Mouse (Mus musculus) 3T3-L1 (cell line): ENCODE data around the gene Trim61.

Experiments used
- DNase-seq: peaks from one replicate; pipeline ENCODE4 v3.0.0-alpha.2; 2015; ENCODE audit warnings: low read depth, low spot score

Trim61 gene

DNA sequence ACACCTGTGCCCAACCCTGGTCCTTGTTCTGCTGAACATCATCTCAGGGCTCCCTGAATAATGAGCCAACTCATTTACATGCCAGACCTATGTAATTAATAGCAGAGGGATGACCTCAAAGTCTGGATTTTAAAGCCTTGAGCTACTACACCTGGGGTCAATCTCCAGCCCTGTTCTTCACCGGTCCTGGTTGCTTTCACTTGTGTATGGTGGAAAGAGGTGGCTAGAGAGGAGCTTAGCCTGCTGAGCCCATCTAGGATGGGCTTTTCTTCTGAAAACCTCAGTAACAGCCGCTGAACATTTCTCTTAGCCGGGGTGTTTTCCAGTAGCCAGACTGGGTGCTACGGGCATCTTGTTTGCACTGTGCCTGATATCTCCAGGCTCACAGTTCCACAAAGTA lies 30.6 kb downstream of the Trim61 start, which contains the start of gene Trim75:
Gene Trim75, minus strand, starts transcription at position 101 of the 400 bp plus-strand sequence.
- no peak for DNase-seq

DNA sequence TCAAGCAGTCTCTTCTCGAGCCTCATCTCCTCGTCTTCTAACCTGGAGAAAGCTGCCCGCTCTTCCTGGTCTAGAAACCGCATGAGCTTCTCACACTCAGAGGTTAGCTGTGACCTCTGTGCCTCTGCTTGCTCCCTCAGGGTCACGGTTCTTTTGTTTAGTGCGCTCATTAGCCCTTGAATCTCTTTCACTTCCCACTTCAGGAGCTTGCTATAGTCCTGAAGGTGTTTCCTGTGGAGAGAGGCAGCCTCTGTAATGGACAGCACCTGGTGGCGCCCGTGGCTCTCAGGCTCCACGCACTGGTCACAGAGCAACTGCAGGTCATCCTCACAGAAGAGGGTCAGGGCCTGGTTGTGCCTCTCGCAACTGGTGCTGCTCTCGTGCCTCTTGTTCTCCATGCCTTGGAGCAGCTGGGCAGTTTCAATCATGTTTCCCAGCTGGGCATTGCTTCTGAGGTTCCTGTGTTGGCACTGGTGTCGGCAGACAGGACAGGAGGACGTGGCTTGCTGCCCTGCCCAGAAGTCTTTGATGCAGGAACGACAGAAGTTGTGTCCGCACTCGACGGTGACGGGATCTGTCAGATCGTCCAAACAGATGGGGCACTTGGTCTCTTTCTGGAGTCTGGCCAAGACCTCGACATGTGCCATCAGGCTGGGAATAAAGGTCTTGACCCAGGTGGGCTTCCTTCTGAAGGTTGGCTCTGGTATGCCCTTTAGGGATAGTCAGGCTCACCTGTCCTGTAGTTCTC lies 35.0 kb downstream of the Trim61 start:
- no peak for DNase-seq
